Mouse (Mus musculus): ENCODE data around the gene Ldlrap1. TPM values are rescaled to one million over a fixed set of nuclear protein-coding genes. Genes with fewer than 3 reads are reported as not detected.
"Not testable (repeated sequence)": the region's sequence is repeated elsewhere in the genome, so short reads cannot be mapped to it uniquely, and the experiment has no call there.

Gene Ldlrap1
- total and polyA plus RNA-seq, 3 experiments = 11.5 to 12.6 (median 12.4) TPM

GRCm38 (mm10) chr4:134796581-134797361 lies 28.9 kb upstream of the Ldlrap1 start:
- intact Hi-C loops (cut with DNase I) = no loop called here

GRCm38 (mm10) chr4:134795819-134796485 lies 28.1 kb upstream of the Ldlrap1 start:
- no peak for TF ChIP-seq EP300 (IDR thresholded peaks at IDR 0.05; ENCODE audit: insufficient read depth, low read depth, low read length)
- no peak for TF ChIP-seq CTCF (IDR thresholded peaks at IDR 0.05)
- TF ChIP-seq POLR2A (IDR thresholded peaks at IDR 0.05; ENCODE audit: insufficient read depth, low read depth, low read length) = no peak
- Histone ChIP-seq H3K9ac (ENCODE audit: low read depth, low read length) (no peak overlapping the region), H3K36me3 (ENCODE audit: control insufficient read depth, insufficient read depth, low read length) (no peaks in the 10 kb centered on the region), H3K4me3 (no peak overlapping the region), H3K79me2 (replicated peaks; ENCODE audit: control insufficient read depth, insufficient read depth, low read length) (no peaks in the 10 kb centered on the region), H3K27ac (no peak overlapping the region), H3K4me1 (ENCODE audit: control insufficient read depth, insufficient read depth, low read length) (peaks cover 7% of the 10 kb centered on the region), H3K27me3 (ENCODE audit: control insufficient read depth, insufficient read depth, low read length) (no peaks in the 10 kb centered on the region)
- intact Hi-C loops (cut with DNase I) = no loop called here
- 77% methylated on average over 5 of the region's 5 CpGs for WGBS
- no peak for DNase-seq

More at GRCm38 (mm10) chr4:134796581-134797361, 28.9 kb upstream of the Ldlrap1 start:
- Histone ChIP-seq H3K4me1 (ENCODE audit: control insufficient read depth, insufficient read depth, low read length) (peaks cover 7% of the 10 kb centered on the region), H3K79me2 (replicated peaks; ENCODE audit: control insufficient read depth, insufficient read depth, low read length) (no peaks in the 10 kb centered on the region), H3K36me3 (ENCODE audit: control insufficient read depth, insufficient read depth, low read length) (no peaks in the 10 kb centered on the region), H3K4me3 (no peak overlapping the region), H3K9ac (ENCODE audit: low read depth, low read length) (no peak overlapping the region), H3K27ac (peak overlapping the region; percentile 38), H3K27me3 (ENCODE audit: control insufficient read depth, insufficient read depth, low read length) (no peaks in the 10 kb centered on the region)
- TF ChIP-seq POLR2A (IDR thresholded peaks at IDR 0.05; ENCODE audit: insufficient read depth, low read depth, low read length) = no peak
- TF ChIP-seq EP300 (IDR thresholded peaks at IDR 0.05; ENCODE audit: insufficient read depth, low read depth, low read length) = no peak
- no peak for TF ChIP-seq CTCF (IDR thresholded peaks at IDR 0.05)
- 23% methylated on average over 7 of the region's 7 CpGs for WGBS
- peak in 1 of 2 experiments; percentile 42 for DNase-seq

GRCm38 (mm10) chr4:134794959-134795358 lies 27.1 kb upstream of the Ldlrap1 start:
- H3K27ac ChIP-seq; intact Hi-C loops (cut with DNase I); H3K4me3 ChIP-seq; H3K79me2 ChIP-seq (replicated peaks; ENCODE audit: control insufficient read depth, insufficient read depth, low read length); H3K27me3 ChIP-seq (ENCODE audit: control insufficient read depth, insufficient read depth, low read length); H3K4me1 ChIP-seq (ENCODE audit: control insufficient read depth, insufficient read depth, low read length); DNase-seq; H3K36me3 ChIP-seq (ENCODE audit: control insufficient read depth, insufficient read depth, low read length); H3K9ac ChIP-seq (ENCODE audit: low read depth, low read length): not testable (repeated sequence)
- peak; percentile 31 for TF ChIP-seq CTCF (IDR thresholded peaks at IDR 0.05)

GRCm38 (mm10) chr4:134793213-134793956 lies 25.6 kb upstream of the Ldlrap1 start:
- H3K27ac ChIP-seq = no peak overlapping the region
- no peak overlapping the region for H3K4me3 ChIP-seq
- H3K36me3 ChIP-seq (ENCODE audit: control insufficient read depth, insufficient read depth, low read length) = no peaks in the 10 kb centered on the region
- H3K27me3 ChIP-seq (ENCODE audit: control insufficient read depth, insufficient read depth, low read length) = no peaks in the 10 kb centered on the region
- 37% methylated on average over 10 of the region's 10 CpGs for WGBS
- intact Hi-C loops (cut with DNase I) = loop anchor here (1.0 kb wide), 1 partner anchor 86 kb away; no protein-coding TSS in a partner anchor
- no peak overlapping the region for H3K9ac ChIP-seq (ENCODE audit: low read depth, low read length)
- H3K4me1 ChIP-seq (ENCODE audit: control insufficient read depth, insufficient read depth, low read length) = peaks cover 7% of the 10 kb centered on the region
- DNase-seq = peak; percentile 36 to 60
- TF ChIP-seq POLR2A (IDR thresholded peaks at IDR 0.05; ENCODE audit: insufficient read depth, low read depth, low read length) = no peak
- TF ChIP-seq EP300 (IDR thresholded peaks at IDR 0.05; ENCODE audit: insufficient read depth, low read depth, low read length) = no peak
- peak; percentile 92 for TF ChIP-seq CTCF (IDR thresholded peaks at IDR 0.05)
- no peaks in the 10 kb centered on the region for H3K79me2 ChIP-seq (replicated peaks; ENCODE audit: control insufficient read depth, insufficient read depth, low read length)

- no peak for DNase-seq
- TF ChIP-seq EP300 (IDR thresholded peaks at IDR 0.05; ENCODE audit: insufficient read depth, low read depth, low read length) (no peak), POLR2A (IDR thresholded peaks at IDR 0.05; ENCODE audit: insufficient read depth, low read depth, low read length) (no peak), CTCF (IDR thresholded peaks at IDR 0.05) (no peak)
- intact Hi-C loops (cut with DNase I) = no loop called here
- no peak overlapping the region for H3K4me3 ChIP-seq
- H3K36me3 ChIP-seq (ENCODE audit: control insufficient read depth, insufficient read depth, low read length) = no peaks in the 10 kb centered on the region
- H3K9ac ChIP-seq (ENCODE audit: low read depth, low read length) = no peak overlapping the region
- H3K27me3 ChIP-seq (ENCODE audit: control insufficient read depth, insufficient read depth, low read length) = no peaks in the 10 kb centered on the region
- peaks cover 2% of the 10 kb centered on the region; the same call in 1 of the 2 replicates for H3K4me1 ChIP-seq (ENCODE audit: control insufficient read depth, insufficient read depth, low read length)
- no peaks in the 10 kb centered on the region for H3K79me2 ChIP-seq (replicated peaks; ENCODE audit: control insufficient read depth, insufficient read depth, low read length)
- no peak overlapping the region for H3K27ac ChIP-seq
- 71% methylated on average over 6 of the region's 6 CpGs for WGBS
Measured at GRCm38 (mm10) chr4:134791731-134792130, 23.9 kb upstream of the Ldlrap1 start.
